Mouse (Mus musculus) heart, adult 2 months (tissue): Measurements from ENCODE around the gene Gtf2h4. TPM values are rescaled to one million over a fixed set of nuclear protein-coding genes. Genes with fewer than 3 reads are reported as not detected.

Experiments
- DNase-seq, 2 experiments: peaks; one replicate each; pipeline ENCODE4 v3.0.0; 2021
- H3K27ac ChIP-seq: fragments of 200-600 bp; 2 replicates; pipeline ENCODE4 v1.8.1; 2022
- H3K27me3 ChIP-seq: fragments of 200-500 bp; 2 replicates; pipeline ENCODE4 v1.6.1; 2012; ENCODE audit warnings: mild to moderate bottlenecking, low read length, inconsistent platforms, mixed read lengths; ENCODE audit not compliant: control insufficient read depth, insufficient read depth
- H3K36me3 ChIP-seq: fragments of 200-500 bp; 2 replicates; pipeline ENCODE4 v1.6.1; 2012; ENCODE audit warnings: low read length, inconsistent platforms; ENCODE audit not compliant: control insufficient read depth, insufficient read depth
- H3K4me1 ChIP-seq: fragments of 200-500 bp; 2 replicates; pipeline ENCODE4 v1.6.1; 2011; ENCODE audit warnings: low read length; ENCODE audit not compliant: control insufficient read depth, insufficient read depth
- H3K4me3 ChIP-seq: fragments of 200-600 bp; 2 replicates; pipeline ENCODE4 v1.8.1; 2022
- H3K79me2 ChIP-seq: fragments of 200-500 bp; replicated peaks from 2 replicates; pipeline ENCODE4 v1.6.1; 2012; ENCODE audit warnings: mild to moderate bottlenecking, inconsistent platforms, low read length, moderate library complexity, mixed read lengths; ENCODE audit not compliant: control insufficient read depth, insufficient read depth
- H3K9ac ChIP-seq: fragments of 200-500 bp; 2 replicates; pipeline ENCODE4 v1.6.1; 2012; ENCODE audit warnings: low read depth, mild to moderate bottlenecking, control low read depth, inconsistent platforms, low read length, mixed read lengths
- CTCF ChIP-seq: fragments of 200-600 bp; IDR thresholded peaks from 2 replicates; pipeline ENCODE4 v1.8.1; 2022; ENCODE audit warnings: antibody characterized with exemption, mild to moderate bottlenecking, moderate library complexity
- EP300 ChIP-seq: fragments of 200-500 bp; IDR thresholded peaks from 2 replicates; pipeline ENCODE4 v1.6.1; 2011; ENCODE audit warnings: low read depth, low read length, control low read depth; ENCODE audit not compliant: insufficient read depth
- POLR2A ChIP-seq: fragments of 200-500 bp; IDR thresholded peaks from 2 replicates; pipeline ENCODE4 v1.6.1; 2011; ENCODE audit warnings: mild to moderate bottlenecking, low read depth, low read length, control low read depth; ENCODE audit not compliant: insufficient read depth
- WGBS: fragments of 180-500 bp; shearing (Covaris S2); methylation state at CpG from one replicate; pipeline ENCODE4 v1.1.7; 2018; 5-methylcytosine and 5-hydroxymethylcytosine counted together
- intact Hi-C: fragments of 180-260 bp; cut with DNase I; formaldehyde crosslinking; loops from one replicate; pipeline ENCODE4 v1.15.1; 2025
- polyA plus RNA-seq: library from polyadenylated mRNA; depleted of rRNA; stranded (reverse); fragments of >200 nt; gene quantifications from 2 replicates; pipeline ENCODE4 v1.2.3, GENCODE M21; 2012
- total RNA-seq, 2 experiments: library from RNA; stranded (reverse); gene quantifications; 2 replicates each; pipeline ENCODE4 v1.2.3; 2021

The Gtf2h4 gene
- total and polyA plus RNA-seq, 3 experiments, result 15.0 to 21.0 (median 20.6) TPM

DNA sequence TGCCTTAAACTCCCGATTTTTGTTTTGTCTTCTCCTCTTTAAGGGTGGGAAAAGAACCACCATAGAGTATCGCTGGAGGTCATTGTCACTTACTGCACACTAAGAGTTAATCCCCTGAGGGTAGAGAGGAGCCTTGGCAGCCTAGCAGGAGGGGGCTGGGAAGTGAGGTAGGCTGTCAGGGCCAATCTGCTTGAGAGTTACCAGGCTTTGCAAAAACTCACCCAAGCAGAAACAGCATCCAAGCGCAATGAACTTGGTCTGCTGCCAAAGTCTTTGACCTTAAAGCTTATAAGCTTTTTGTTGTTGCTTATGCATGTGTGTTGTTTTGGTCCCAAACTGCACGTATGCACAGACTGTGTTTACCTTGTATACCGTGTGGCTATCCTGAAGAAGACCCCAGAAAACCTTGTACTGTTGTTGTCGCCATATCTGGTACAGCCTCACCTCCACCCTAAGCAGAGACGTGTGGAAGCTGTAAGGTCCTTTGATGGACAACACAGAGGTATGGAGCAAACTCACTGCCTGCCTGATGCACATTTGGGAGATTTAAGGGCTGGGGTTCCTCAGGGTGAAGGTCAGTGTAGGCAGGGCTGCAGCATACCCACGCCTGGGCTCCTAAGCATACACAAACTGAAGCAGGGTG lies 37.3 kb upstream of the Gtf2h4 start:
- intact Hi-C loops, result no loop called here
- H3K79me2 ChIP-seq, result no peaks in the 10 kb centered on the region
- no peak overlapping the region for H3K9ac ChIP-seq
- TF ChIP-seq EP300 (no peak), POLR2A (no peak), CTCF (no peak)
- no peak overlapping the region for H3K27ac ChIP-seq
- no peaks in the 10 kb centered on the region for H3K27me3 ChIP-seq
- H3K4me3 ChIP-seq, result no peak overlapping the region
- WGBS, result 44% methylated on average over 8 of the region's 8 CpGs
- no peak for DNase-seq
- H3K4me1 ChIP-seq, result no peaks in the 10 kb centered on the region
- H3K36me3 ChIP-seq, result no peaks in the 10 kb centered on the region

DNA sequence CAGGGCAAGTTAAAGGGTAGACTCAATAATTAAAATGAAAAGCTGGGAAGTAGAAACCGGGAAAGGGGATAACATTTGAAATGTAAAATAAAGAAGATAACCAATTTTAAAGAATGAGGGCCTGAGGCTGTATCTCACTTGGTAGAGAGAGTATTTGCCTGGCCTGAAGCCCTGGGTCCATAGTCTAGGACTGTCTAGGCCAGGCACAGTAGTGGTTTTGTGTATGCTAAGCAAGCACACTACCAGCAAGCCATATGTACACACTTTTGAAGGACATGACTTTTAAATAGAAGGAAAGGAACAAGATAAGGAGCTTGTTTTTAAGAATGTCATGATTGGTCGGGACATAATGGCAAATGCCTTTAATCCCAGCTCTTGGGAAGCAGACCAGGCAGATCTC lies 35.1 kb upstream of the Gtf2h4 start:
- Histone ChIP-seq H3K79me2 (no peaks in the 10 kb centered on the region), H3K9ac (no peak overlapping the region), H3K27me3 (no peaks in the 10 kb centered on the region), H3K4me1 (0 out of 2 replicates have a peak, but pooled peaks cover 2% of the 10 kb centered on the region), H3K27ac (no peak overlapping the region), H3K4me3 (no peak overlapping the region), H3K36me3 (no peaks in the 10 kb centered on the region)
- TF ChIP-seq EP300, result no peak
- TF ChIP-seq POLR2A, result no peak
- no peak for TF ChIP-seq CTCF
- no peak for DNase-seq
- intact Hi-C loops, result no loop called here
- WGBS, result 47% methylated on average over 2 of the region's 2 CpGs

DNA sequence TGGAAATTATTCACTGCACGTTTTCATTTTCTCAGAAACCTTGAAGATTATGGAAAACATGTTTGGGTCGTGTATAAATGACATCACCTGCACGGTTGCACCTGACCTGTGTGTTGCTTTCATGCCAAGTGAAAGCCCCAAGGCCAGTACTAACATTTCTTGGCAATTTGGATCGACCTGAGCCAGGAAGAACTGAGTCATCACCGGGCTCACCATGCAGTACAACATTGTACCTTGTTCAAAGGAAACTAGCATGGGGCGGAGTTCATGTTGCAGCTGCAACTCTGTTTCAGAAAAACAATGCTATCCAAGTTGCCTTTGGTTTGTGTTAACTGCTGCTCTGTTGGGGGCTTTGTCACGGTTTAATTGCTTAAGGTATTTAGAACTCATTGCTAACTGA lies 34.4 kb upstream of the Gtf2h4 start:
- H3K4me1 ChIP-seq, result 0 out of 2 replicates have a peak, but pooled peaks cover 2% of the 10 kb centered on the region
- TF ChIP-seq EP300, result no peak
- TF ChIP-seq CTCF, result no peak
- no peak for TF ChIP-seq POLR2A
- no peak overlapping the region for H3K27ac ChIP-seq
- no peaks in the 10 kb centered on the region for H3K27me3 ChIP-seq
- DNase-seq, result no peak
- no peaks in the 10 kb centered on the region for H3K79me2 ChIP-seq
- H3K9ac ChIP-seq, result no peak overlapping the region
- no peak overlapping the region for H3K4me3 ChIP-seq
- no peaks in the 10 kb centered on the region for H3K36me3 ChIP-seq
- intact Hi-C loops, result no loop called here
- 58% methylated on average over 7 of the region's 7 CpGs for WGBS

DNA sequence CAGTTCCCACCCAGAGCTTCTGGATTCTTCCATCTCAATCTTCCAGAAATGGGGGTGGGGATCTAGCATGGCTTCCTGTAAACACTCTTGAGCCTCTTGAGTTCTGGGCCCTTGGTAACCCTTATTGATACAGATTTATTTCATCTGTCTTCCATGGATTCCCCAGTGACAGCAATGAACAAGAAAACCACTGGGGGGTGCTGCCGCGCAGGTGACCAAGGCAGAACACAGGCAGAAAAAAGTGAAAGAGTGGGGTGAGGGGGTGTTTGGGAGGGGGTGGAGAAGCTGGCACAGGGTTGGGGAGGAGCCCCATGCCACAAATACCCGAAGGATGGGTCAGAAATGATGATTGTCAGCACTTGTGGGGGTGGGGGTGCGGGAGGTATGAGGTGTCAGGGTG lies 32.3 kb upstream of the Gtf2h4 start:
- TF ChIP-seq EP300 (no peak), POLR2A (no peak), CTCF (peak; percentile 67)
- no peak for DNase-seq
- Histone ChIP-seq H3K4me3 (no peak overlapping the region), H3K4me1 (0 out of 2 replicates have a peak, but pooled peaks cover 2% of the 10 kb centered on the region), H3K27ac (no peak overlapping the region), H3K36me3 (no peaks in the 10 kb centered on the region), H3K79me2 (no peaks in the 10 kb centered on the region), H3K9ac (no peak overlapping the region; the same call in 1 of the 2 replicates), H3K27me3 (no peaks in the 10 kb centered on the region)
- intact Hi-C loops, result loop anchor here (2.0 kb wide), 1 partner anchor 19 kb away; no protein-coding TSS in a partner anchor
- WGBS, result 27% methylated on average over 4 of the region's 4 CpGs

DNA sequence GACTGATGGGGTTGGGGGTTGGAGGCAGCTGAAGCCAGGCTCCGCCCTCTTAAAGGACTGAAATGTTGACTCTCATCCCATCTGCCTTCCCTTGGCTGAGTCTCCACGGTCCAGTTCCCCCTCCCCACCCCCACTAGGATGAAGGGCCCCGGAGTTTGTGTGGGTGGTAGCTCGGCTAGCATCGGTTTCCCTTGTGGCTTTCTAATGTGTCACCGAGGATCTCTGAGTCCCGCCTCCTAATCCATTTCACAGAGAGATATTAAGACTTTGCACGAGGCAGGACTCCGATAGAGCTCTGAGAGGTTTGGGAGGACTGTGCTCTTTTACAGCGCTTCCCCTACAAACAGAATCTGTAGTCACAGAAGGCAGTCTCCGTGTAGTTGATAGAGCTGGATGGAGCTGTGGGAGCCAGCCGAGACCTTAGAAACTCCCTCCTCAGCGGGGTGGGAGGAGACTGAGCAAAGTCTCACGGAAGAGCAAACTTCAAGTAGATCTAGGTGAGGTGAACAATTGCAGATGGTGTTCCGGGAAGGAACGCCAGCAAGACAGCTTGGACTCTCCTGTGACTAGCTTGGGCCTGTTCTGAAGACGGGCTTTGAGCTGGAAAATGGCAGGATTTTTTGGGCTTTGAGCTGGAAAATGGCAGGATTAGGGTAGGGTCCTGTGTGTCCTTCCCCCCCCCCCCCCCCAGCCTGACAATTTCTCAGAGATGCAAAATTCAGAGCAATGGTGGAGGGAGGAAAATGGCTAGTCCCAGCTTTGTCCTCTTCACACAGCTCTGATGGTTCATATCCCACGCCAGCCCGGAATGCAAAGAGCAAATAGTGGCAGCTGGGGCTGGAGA lies 31.3 kb upstream of the Gtf2h4 start, which contains the start of gene Ddr1:
Gene Ddr1, minus strand, starts transcription at position 1 of the 844 bp plus-strand sequence.
- intact Hi-C loops, result loop anchor here (2.0 kb wide), 1 partner anchor 20 kb away; no protein-coding TSS in a partner anchor
- H3K36me3 ChIP-seq, result no peaks in the 10 kb centered on the region
- no peak within 1 kb of the TSS for H3K27ac ChIP-seq

More for the DNA sequence above, 31.3 kb upstream of the Gtf2h4 start, which contains the start of gene Ddr1:
- no peak within 1 kb of the TSS for H3K4me3 ChIP-seq
- no peak within 1 kb of the TSS for H3K9ac ChIP-seq
- H3K79me2 ChIP-seq, result no peaks in the 10 kb centered on the region
- no peaks in the 10 kb centered on the region for H3K27me3 ChIP-seq
- peak in 1 of 2 experiments; percentile 30 for DNase-seq
- 25% methylated on average over 19 of the region's 19 CpGs for WGBS
- 0 out of 2 replicates have a peak, but pooled peaks cover 2% of the 10 kb centered on the region for H3K4me1 ChIP-seq
- no peak for TF ChIP-seq CTCF
- no peak for TF ChIP-seq EP300
- no peak for TF ChIP-seq POLR2A
